Mouse (Mus musculus) olfactory bulb, adult 2 months (tissue): ENCODE results near the gene Nedd4.

Experiments
- CTCF ChIP-seq: fragments of 200-500 bp; IDR thresholded peaks from 2 replicates; pipeline ENCODE4 v1.5.1; 2012; ENCODE audit warnings: low read depth, mild to moderate bottlenecking, low read length, moderate library complexity; ENCODE audit not compliant: insufficient read depth
- POLR2A ChIP-seq: fragments of 200-500 bp; IDR thresholded peaks from 2 replicates; pipeline ENCODE4 v1.6.1; 2012; ENCODE audit warnings: mild to moderate bottlenecking, low read depth, low read length, moderate library complexity; ENCODE audit not compliant: insufficient read depth

GRCm38 (mm10) chr9:72733966-72734365 is 71.8 kb downstream of the Nedd4 start:
- TF ChIP-seq CTCF (no peak), POLR2A (no peak)
